Mouse (Mus musculus) limb, embryonic 15.5 days (tissue): ENCODE data around the gene Ndufs7. TPM values are rescaled to one million over a fixed set of nuclear protein-coding genes. Genes with fewer than 3 reads are reported as not detected.
A peak's percentile ranks its signal among the peaks of the same experiment; 100 is the strongest.
"Not testable (repeated sequence)": the region's sequence is repeated elsewhere in the genome, so short reads cannot be mapped to it uniquely, and the experiment has no call there.

Experiments used
- ATAC-seq: fragments of 200-750 bp; cut with Nextera tagmentation; 2 replicates; pipeline ENCODE4 v1.8.0; 2017; ENCODE audit warnings: low read depth, moderate TSS enrichment; ENCODE audit not compliant: insufficient number of reproducible peaks, low FRiP score, low TSS enrichment
- H3K27ac ChIP-seq: fragments of 300-500 bp; sonication (generic); 2 replicates; pipeline ENCODE4 v1.5.1; 2015; ENCODE audit warnings: moderate library complexity, mild to moderate bottlenecking, inconsistent platforms
- H3K27me3 ChIP-seq: fragments of 300-500 bp; sonication (generic); 2 replicates; pipeline ENCODE4 v1.6.1; 2015; ENCODE audit warnings: inconsistent platforms
- H3K36me3 ChIP-seq: fragments of 300-500 bp; sonication (generic); 2 replicates; pipeline ENCODE4 v1.6.1; 2015; ENCODE audit warnings: inconsistent platforms
- H3K4me1 ChIP-seq: fragments of 300-500 bp; sonication (generic); 2 replicates; pipeline ENCODE4 v1.6.1; 2015; ENCODE audit warnings: inconsistent platforms
- H3K4me2 ChIP-seq: fragments of 300-500 bp; sonication (generic); 2 replicates; pipeline ENCODE4 v1.6.1; 2015; ENCODE audit warnings: mild to moderate bottlenecking, inconsistent platforms
- H3K4me3 ChIP-seq: fragments of 300-500 bp; sonication (generic); 2 replicates; pipeline ENCODE4 v1.5.1; 2015; ENCODE audit warnings: mild to moderate bottlenecking, inconsistent platforms
- H3K9ac ChIP-seq: fragments of 300-500 bp; sonication (generic); 2 replicates; pipeline ENCODE4 v1.6.1; 2015; ENCODE audit warnings: inconsistent platforms
- H3K9me3 ChIP-seq: fragments of 300-500 bp; sonication (generic); 2 replicates; pipeline ENCODE4 v1.6.1; 2016; ENCODE audit warnings: inconsistent platforms
- WGBS: fragments of 180-500 bp; shearing (Covaris S2); methylation state at CpG from one replicate; pipeline ENCODE4 v1.1.7; 2015; 5-methylcytosine and 5-hydroxymethylcytosine counted together
- polyA plus RNA-seq: library from polyadenylated mRNA; unstranded; fragments of >200 nt; fragmentation: Nextera tagmentation; extraction: Ambion mirVana; gene quantifications from 2 replicates; pipeline ENCODE4 v1.2.1, GENCODE M21; 2015

The Ndufs7 gene
- 301 and 304 TPM in 2 replicates for polyA plus RNA-seq

DNA sequence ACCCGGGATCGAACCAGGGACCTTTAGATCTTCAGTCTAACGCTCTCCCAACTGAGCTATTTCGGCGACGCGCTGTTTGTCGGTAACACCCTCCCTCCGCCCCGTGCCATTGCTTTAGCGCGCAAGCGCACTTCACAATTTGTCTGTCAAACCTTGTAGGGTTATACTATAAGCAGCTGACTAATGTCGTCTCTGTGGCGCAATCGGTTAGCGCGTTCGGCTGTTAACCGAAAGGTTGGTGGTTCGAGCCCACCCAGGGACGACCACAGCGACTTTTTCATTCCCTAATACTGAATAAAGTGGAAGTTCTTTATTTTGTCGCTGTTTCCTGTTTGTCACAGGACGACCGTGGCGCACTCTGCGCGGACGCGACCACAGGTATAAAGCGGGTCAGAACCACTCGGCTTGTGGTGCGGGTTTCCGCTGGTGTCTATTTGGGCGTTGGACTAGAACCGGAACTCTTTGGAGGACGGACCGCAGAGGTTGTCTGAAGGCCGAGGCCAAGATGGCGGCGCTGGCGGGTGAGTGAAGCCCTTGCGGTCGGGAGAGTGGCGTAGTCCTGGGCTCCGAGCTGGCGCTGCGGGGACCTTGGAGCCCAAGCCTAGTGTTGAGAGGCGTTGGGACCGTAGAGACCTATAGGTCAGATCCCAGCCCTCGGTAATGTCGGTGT lies at the start of gene Ndufs7:
Gene Ndufs7, plus strand, starts transcription at position 151 of the 670 bp plus-strand sequence.
- H3K4me3 ChIP-seq = peak within 1 kb of the TSS; percentile 64
- H3K4me2 ChIP-seq = peak within 1 kb of the TSS; percentile 73
- H3K36me3 ChIP-seq = peaks cover 23% of the 10 kb centered on the region
- peak within 1 kb of the TSS; percentile 60 for H3K9ac ChIP-seq
- ATAC-seq = peak; percentile 87
- H3K27me3 ChIP-seq = no peaks in the 10 kb centered on the region
- peak within 1 kb of the TSS; percentile 89 for H3K27ac ChIP-seq
- no peaks in the 10 kb centered on the region for H3K9me3 ChIP-seq
- H3K4me1 ChIP-seq = peaks cover 28% of the 10 kb centered on the region
- under 1% methylated on average over 53 of the region's 53 CpGs for WGBS

DNA sequence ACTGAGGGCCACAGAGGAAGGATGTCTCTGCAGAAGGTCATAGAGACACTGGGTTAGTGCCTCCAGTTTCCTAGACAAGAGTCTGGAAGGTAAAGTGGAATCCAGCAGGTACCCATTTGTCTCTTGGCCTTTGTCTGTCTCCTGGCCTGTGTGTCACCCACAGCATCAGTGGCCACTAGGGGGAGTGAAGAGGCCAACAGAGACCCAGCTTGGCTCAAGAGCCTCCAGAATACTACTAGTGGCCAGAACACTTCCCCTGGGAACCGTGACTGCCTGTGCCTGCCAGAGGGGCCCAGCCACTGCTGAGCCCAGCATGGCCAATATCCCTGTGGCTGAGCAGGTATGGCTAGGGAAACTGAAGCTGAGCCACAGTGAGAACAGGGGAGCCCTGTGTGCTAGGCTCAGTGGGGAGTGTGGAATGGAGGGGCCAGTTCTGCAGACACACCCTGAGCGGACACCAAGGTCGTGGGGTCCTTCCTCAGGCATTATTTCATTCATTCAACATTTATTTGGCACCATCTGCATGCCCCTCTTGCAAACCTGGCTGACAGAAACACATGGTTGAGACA lies 49.4 kb upstream of the Ndufs7 start:
- Histone ChIP-seq H3K27ac (no peak overlapping the region), H3K4me3 (no peak overlapping the region), H3K27me3 (no peaks in the 10 kb centered on the region), H3K4me2 (no peak overlapping the region), H3K36me3 (no peaks in the 10 kb centered on the region), H3K9me3 (no peaks in the 10 kb centered on the region), H3K9ac (no peak overlapping the region), H3K4me1 (peaks cover 4% of the 10 kb centered on the region)
- WGBS = 44% methylated on average over 3 of the region's 3 CpGs
- ATAC-seq = no peak

DNA sequence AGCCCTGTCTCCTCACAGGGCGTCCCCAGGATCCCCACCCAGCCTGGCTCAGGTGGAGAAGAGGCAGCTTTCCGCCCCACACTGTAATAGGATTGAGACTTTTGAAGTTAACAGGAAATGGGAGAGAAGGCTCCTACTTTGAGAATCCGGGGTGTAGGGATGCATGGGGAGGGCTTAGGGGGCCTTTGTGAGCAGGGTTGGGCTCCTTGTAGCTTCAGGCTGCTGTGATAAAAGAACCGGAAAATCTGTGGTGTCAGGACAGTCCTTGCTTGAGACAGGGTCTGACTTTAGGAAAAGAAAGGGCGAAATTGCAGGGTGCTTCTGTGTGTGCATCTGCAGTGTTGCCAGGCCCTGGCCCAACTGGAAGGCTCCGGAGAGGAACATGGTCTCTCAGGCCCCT lies 48.4 kb upstream of the Ndufs7 start:
- peaks cover 4% of the 10 kb centered on the region for H3K4me1 ChIP-seq
- H3K9me3 ChIP-seq = no peaks in the 10 kb centered on the region
- H3K36me3 ChIP-seq = no peaks in the 10 kb centered on the region
- no peak overlapping the region for H3K4me3 ChIP-seq
- H3K27ac ChIP-seq = no peak overlapping the region
- no peaks in the 10 kb centered on the region for H3K27me3 ChIP-seq
- ATAC-seq = no peak
- H3K9ac ChIP-seq = no peak overlapping the region
- no peak overlapping the region for H3K4me2 ChIP-seq
- 76% methylated on average over 6 of the region's 6 CpGs for WGBS

DNA sequence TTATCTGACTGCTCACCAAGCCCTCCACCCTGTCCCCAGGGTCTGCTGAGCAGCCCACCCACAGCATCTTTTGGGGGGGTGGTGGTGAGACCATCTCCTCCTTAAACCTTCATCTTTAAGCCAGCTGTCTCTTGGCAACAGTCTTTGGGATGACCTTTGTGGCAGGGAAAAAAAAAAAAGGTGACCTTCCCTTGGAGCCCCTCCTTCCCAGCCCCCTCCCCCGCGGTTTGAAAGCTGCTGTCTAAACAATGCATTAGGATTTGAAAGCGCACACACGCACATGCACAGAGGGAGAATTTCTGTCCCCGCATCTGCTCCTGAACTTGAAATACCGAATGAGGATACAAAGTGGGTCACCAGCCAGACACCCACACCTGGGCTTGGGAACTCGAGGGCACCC lies 44.9 kb upstream of the Ndufs7 start:
- H3K9me3 ChIP-seq = no peaks in the 10 kb centered on the region
- no peak overlapping the region for H3K9ac ChIP-seq
- no peak overlapping the region for H3K4me2 ChIP-seq
- H3K4me1 ChIP-seq = peaks cover 9% of the 10 kb centered on the region
- no peak for ATAC-seq
- WGBS = 49% methylated on average over 7 of the region's 7 CpGs
- H3K27ac ChIP-seq = no peak overlapping the region
- no peaks in the 10 kb centered on the region for H3K36me3 ChIP-seq
- H3K27me3 ChIP-seq = peaks cover 3% of the 10 kb centered on the region; the same call in 1 of the 2 replicates
- H3K4me3 ChIP-seq = no peak overlapping the region

DNA sequence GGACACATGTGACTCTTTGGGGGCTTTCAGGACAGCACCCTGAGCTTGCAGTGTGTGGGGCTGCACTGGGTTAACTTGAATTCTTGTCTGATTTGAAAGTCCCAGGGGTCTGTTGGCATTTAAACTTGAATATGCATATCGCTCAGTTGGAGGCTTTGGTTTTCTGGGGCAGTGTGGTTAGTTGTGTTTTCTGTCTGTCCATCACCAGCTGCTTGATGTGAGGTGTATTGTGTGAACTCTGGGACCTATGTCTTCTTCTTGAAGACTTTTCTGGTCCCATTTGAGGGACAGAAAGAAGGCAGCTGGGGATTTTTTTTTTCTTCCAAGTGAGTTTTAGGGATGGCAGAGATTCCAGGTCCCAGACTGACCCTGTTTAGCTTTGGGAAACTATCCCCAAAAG lies 41.7 kb upstream of the Ndufs7 start:
- H3K27ac ChIP-seq = no peak overlapping the region
- H3K4me1 ChIP-seq = peaks cover 7% of the 10 kb centered on the region
- no peaks in the 10 kb centered on the region for H3K9me3 ChIP-seq
- peaks cover 7% of the 10 kb centered on the region for H3K27me3 ChIP-seq
- no peak overlapping the region for H3K4me2 ChIP-seq
- 56% methylated on average over 1 of the region's 1 CpGs for WGBS
- H3K9ac ChIP-seq = no peak overlapping the region
- no peaks in the 10 kb centered on the region for H3K36me3 ChIP-seq
- ATAC-seq = no peak
- H3K4me3 ChIP-seq = no peak overlapping the region

DNA sequence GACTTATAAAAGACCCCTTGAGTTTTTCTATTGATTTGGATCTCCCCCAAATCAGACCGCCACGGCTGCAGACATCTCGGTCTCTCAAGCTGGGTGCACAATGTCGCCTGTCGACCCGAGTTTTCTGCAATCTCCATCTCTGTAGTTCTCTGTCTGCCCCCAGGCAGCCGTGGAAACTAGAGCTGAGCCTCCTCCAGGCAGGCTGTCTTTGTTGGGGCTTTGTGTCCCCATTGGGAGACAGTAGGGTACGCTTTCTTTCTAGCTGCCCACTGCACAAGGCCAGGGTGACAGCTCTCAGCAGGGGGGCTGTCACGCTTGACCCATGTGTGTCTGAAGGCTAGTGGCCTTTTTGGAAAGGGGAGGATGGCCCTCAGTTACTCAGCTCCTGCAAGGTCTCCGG lies 41.2 kb upstream of the Ndufs7 start:
- H3K4me2 ChIP-seq = no peak overlapping the region
- no peaks in the 10 kb centered on the region for H3K9me3 ChIP-seq
- ATAC-seq = no peak
- peaks cover 7% of the 10 kb centered on the region for H3K27me3 ChIP-seq
- H3K9ac ChIP-seq = no peak overlapping the region
- H3K36me3 ChIP-seq = no peaks in the 10 kb centered on the region
- H3K4me3 ChIP-seq = no peak overlapping the region
- H3K27ac ChIP-seq = no peak overlapping the region
- peaks cover 7% of the 10 kb centered on the region for H3K4me1 ChIP-seq
- WGBS = 69% methylated on average over 10 of the region's 10 CpGs

DNA sequence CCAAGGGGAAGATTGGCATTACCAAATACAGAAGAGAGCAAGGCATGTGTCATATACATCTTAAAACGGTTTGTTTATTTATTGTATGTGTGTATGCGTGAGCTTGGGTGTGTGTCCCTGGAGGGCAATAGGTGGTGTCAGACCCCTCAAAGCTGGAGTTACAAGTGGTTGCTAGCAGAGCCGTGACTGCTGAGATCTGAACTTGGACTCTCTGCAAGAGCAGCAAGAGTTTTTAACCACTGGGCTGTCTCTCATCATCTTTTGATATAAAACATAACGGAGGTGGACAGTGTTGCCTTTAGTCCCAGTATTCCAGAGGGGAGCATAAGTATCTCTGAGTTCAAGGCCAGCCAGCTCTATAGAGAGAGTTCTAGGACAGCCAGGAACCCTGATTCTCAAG lies 40.7 kb upstream of the Ndufs7 start:
- H3K27me3 ChIP-seq = peaks cover 7% of the 10 kb centered on the region
- ATAC-seq = no peak
- no peak overlapping the region for H3K9ac ChIP-seq
- no peak overlapping the region for H3K4me2 ChIP-seq
- no peak overlapping the region for H3K27ac ChIP-seq
- H3K36me3 ChIP-seq = no peaks in the 10 kb centered on the region
- 72% methylated on average over 4 of the region's 4 CpGs for WGBS
- no peaks in the 10 kb centered on the region for H3K9me3 ChIP-seq
- no peak overlapping the region for H3K4me3 ChIP-seq
- peaks cover 7% of the 10 kb centered on the region for H3K4me1 ChIP-seq

DNA sequence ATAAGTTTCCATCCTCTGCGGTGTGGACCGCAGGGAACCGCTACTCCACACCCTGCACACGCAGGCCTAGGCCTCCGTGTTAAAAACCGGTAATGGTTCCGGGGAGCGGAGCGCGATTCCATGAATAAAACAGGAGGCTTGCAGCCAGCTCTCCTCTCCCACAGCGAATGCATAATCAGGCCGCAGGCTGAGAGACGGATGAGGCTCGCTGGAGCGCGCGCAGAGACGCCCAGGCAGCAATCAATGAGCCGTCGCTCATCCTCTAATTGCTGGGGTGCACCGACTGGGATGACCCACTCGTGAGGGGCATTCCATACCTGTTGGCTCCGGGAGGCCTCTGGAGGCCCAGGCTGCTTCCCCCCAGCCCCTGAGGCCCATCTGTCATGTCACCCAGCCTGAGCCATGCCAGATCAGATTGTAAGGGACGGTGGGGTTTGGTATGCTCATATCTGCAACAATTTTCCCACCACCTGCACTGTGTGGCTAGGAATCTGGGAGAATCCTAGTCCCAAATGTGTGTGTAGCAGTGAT lies 40.0 kb upstream of the Ndufs7 start:
- 15% methylated on average over 24 of the region's 24 CpGs for WGBS
- no peak for ATAC-seq
- H3K4me1 ChIP-seq = peaks cover 7% of the 10 kb centered on the region

DNA sequence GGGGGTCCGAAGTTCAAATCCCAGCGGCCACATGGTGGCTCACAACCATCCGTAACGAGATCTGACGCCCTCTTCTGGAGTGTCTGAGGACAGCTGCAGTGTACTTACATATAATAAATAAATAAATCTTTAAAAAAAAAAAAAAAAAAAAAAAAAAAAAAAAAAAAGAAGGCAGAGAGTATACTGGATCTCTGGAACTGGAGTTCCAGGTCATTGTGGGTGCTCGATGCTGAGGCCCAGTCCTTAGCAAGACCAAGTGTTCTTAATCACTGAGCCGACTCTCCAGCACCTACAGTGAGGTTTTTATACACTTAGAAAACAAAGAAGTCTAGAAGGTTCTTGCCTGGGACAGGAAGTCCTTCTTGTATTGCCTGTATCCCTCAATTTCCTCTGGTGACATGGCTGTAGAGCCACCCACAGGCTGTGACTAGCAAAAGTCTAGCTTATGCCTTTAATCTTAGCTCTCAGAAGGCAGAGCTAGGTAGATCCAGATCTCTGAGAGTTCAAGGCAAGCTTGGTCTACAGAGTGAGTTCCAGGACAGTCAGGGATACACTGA lies 37.3 kb upstream of the Ndufs7 start:
- not testable (repeated sequence) for H3K4me2 ChIP-seq, H3K4me3 ChIP-seq, ATAC-seq, H3K36me3 ChIP-seq, H3K27me3 ChIP-seq, H3K9ac ChIP-seq, H3K27ac ChIP-seq, H3K9me3 ChIP-seq
- H3K4me1 ChIP-seq = peaks cover 10% of the 10 kb centered on the region
- WGBS = 67% methylated on average over 7 of the region's 7 CpGs

More for the DNA sequence above, 40.0 kb upstream of the Ndufs7 start:
- H3K27me3 ChIP-seq = peaks cover 7% of the 10 kb centered on the region
- no peak overlapping the region for H3K27ac ChIP-seq
- H3K4me3 ChIP-seq = no peak overlapping the region
- H3K36me3 ChIP-seq = no peaks in the 10 kb centered on the region
- H3K4me2 ChIP-seq = 0 out of 2 replicates have a peak overlapping the region, but pooled peaks have one; percentile 7
- no peaks in the 10 kb centered on the region for H3K9me3 ChIP-seq
- 0 out of 2 replicates have a peak overlapping the region, but pooled peaks have one; percentile 7 for H3K9ac ChIP-seq

DNA sequence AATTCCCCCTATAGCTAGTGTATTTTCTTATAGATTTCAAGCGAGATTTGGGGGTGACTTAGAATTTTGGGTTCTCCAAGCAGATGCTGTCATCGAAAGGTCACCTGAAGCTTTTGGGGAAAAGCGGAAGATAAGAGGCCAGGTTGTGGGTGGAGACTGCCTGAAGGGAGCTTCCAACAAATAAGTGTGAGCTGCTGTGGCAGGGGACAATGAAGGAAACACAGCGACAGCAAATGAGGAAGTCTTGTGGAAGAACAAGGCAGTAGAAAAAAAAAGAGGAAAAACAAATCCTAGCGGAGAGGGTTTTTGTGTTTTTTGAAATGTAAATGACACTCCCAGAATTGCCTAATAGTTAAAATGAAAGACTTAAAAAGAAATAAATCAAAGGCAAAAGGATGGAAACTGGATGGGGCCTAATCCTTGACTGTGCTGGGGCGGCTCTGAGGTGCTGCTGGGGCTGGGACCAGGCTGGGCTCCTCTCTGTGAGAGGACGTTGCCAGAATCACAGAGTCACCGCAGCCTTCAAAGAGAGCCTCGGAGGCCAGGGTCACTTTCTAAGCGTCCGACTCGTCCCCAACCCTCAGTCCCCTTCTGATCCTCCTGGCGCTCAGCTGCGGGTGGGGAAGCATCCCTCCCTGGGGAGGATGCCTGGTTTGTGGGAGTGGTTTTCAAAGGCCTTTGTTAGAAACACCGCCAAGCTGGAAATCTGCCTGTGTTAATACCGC lies 33.7 kb upstream of the Ndufs7 start:
- WGBS = 31% methylated on average over 16 of the region's 16 CpGs
- H3K9me3 ChIP-seq = no peaks in the 10 kb centered on the region
- no peak overlapping the region for H3K27ac ChIP-seq
- H3K4me2 ChIP-seq = no peak overlapping the region
- no peak for ATAC-seq
- H3K4me1 ChIP-seq = 0 out of 2 replicates have a peak, but pooled peaks cover 3% of the 10 kb centered on the region
- no peak overlapping the region for H3K4me3 ChIP-seq
- H3K9ac ChIP-seq = no peak overlapping the region
- H3K27me3 ChIP-seq = no peaks in the 10 kb centered on the region
- H3K36me3 ChIP-seq = no peaks in the 10 kb centered on the region

DNA sequence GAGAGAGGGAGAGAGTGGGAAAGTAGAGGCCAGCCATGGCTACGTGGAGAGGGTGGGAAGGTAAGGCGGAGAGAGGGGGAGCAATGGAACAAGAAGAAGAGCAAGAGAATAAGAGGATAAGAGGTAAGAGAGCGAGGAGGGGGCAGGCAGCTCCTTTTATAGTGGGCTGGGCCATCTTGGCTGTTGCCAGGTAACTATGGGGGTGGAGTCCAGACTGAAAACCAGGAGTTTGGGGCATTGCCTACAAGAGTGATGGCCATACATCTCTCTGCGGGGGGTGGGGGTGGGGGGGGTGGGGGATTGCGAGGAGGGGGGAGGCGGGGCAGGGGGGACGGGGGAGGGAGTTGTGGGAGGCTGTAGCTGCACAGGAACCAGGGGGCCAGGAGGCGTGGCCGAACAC lies 28.2 kb upstream of the Ndufs7 start:
- ATAC-seq = no peak
- 31% methylated on average over 9 of the region's 9 CpGs for WGBS
- no peak overlapping the region for H3K9ac ChIP-seq

DNA sequence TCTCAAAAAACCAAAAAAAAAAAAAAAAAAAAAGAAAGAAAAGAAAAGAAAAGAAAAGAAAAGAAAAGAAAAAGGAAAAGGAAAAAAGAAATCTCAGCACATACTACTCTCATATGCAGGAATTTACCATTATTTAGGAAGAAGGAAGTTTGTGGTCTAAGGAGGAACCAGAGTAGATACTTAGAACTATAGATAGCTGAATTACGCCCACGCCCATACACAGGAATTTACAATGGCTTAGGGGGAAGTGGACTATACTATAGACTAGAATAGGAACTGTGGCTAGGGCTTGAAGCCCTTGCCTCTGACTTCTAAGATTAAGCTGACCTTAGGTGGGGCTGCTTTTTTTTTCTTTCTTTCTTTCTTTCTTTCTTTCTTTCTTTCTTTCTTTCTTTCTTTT lies 25.8 kb upstream of the Ndufs7 start:
- not testable (repeated sequence) for H3K4me2 ChIP-seq, H3K4me3 ChIP-seq, H3K27ac ChIP-seq, H3K9me3 ChIP-seq, ATAC-seq, H3K36me3 ChIP-seq, H3K9ac ChIP-seq, H3K27me3 ChIP-seq
- WGBS = 90% methylated on average over 2 of the region's 2 CpGs
- H3K4me1 ChIP-seq = peaks cover 20% of the 10 kb centered on the region

More for the DNA sequence above, 28.2 kb upstream of the Ndufs7 start:
- no peaks in the 10 kb centered on the region for H3K9me3 ChIP-seq
- H3K27me3 ChIP-seq = no peaks in the 10 kb centered on the region
- peaks cover 5% of the 10 kb centered on the region for H3K4me1 ChIP-seq
- H3K4me2 ChIP-seq = no peak overlapping the region
- H3K36me3 ChIP-seq = no peaks in the 10 kb centered on the region
- H3K4me3 ChIP-seq = no peak overlapping the region
- no peak overlapping the region for H3K27ac ChIP-seq
